Mouse (Mus musculus): ENCODE results near the gene Drc1. TPM values are rescaled to one million over a fixed set of nuclear protein-coding genes. Genes with fewer than 3 reads are reported as not detected.

The Drc1 gene
- polyA plus RNA-seq, 1 experiment from 2014 or later: 0.36 TPM

- no peaks in the 10 kb centered on the region for H3K27me3 ChIP-seq
- in situ Hi-C loops (cut with MboI; ENCODE audit: low pct_unique_long_range_greater_than_20kb): no loop called here
- DNase-seq (ENCODE audit: low read depth, low spot score) (no peak), ATAC-seq (no peak)
- POLR2A ChIA-PET: no interaction called here
- CTCF ChIA-PET: interaction anchor here (0.8 to 0.9 kb wide), 2 partner anchors 45 to 57 kb away, joined by 3 to 5 read pairs; no protein-coding TSS in a partner anchor
- TF ChIP-seq CTCF (IDR thresholded peaks at IDR 0.05): no peak
Measured at GRCm38 (mm10) chr5:30285944-30286799, 5.0 kb downstream of the Drc1 start.

- no peak for ATAC-seq
- TF ChIP-seq CTCF (IDR thresholded peaks at IDR 0.05): no peak
- ChIA-PET POLR2A (no interaction called here), CTCF (no interaction called here)
- no peaks in the 10 kb centered on the region for H3K27me3 ChIP-seq
- DNase-seq (ENCODE audit: low read depth, low spot score): no peak
- in situ Hi-C loops (cut with MboI; ENCODE audit: low pct_unique_long_range_greater_than_20kb): no loop called here
Measured at GRCm38 (mm10) chr5:30287106-30287882, 6.1 kb downstream of the Drc1 start.

- CTCF ChIA-PET: interaction anchor here (2.3 to 9.1 kb wide), 2 partner anchors 110 to 124 kb away, joined by 6 to 66 read pairs; no protein-coding TSS in a partner anchor
- DNase-seq (ENCODE audit: low read depth, low spot score) (no peak), ATAC-seq (no peak)
Measured at GRCm38 (mm10) chr5:30340815-30341214, 59.6 kb downstream of the Drc1 start.

GRCm38 (mm10) chr5:30341601-30342365 is 60.6 kb downstream of the Drc1 start:
- ATAC-seq (no peak), DNase-seq (ENCODE audit: low read depth, low spot score) (no peak)
- TF ChIP-seq CTCF (IDR thresholded peaks at IDR 0.05): no peak
- H3K27me3 ChIP-seq: no peaks in the 10 kb centered on the region
- in situ Hi-C loops (cut with MboI; ENCODE audit: low pct_unique_long_range_greater_than_20kb): no loop called here
- ChIA-PET POLR2A (interaction anchor here (1.2 kb wide), 1 partner anchor 129 kb away, joined by 3 read pairs; no protein-coding TSS in a partner anchor), CTCF (interaction anchor here (1.2 to 9.1 kb wide), 4 partner anchors 84 to 171 kb away, joined by 3 to 66 read pairs (median 8); no protein-coding TSS in a partner anchor)

More at GRCm38 (mm10) chr5:30340815-30341214, 59.6 kb downstream of the Drc1 start:
- in situ Hi-C loops (cut with MboI; ENCODE audit: low pct_unique_long_range_greater_than_20kb): no loop called here
- POLR2A ChIA-PET: interaction anchor here (1.2 kb wide), 1 partner anchor 128 kb away, joined by 3 read pairs; no protein-coding TSS in a partner anchor
- no peaks in the 10 kb centered on the region for H3K27me3 ChIP-seq
- TF ChIP-seq CTCF (IDR thresholded peaks at IDR 0.05): no peak

GRCm38 (mm10) chr5:30342601-30343015 is 61.4 kb downstream of the Drc1 start:
- in situ Hi-C loops (cut with MboI; ENCODE audit: low pct_unique_long_range_greater_than_20kb): no loop called here
- ATAC-seq: no peak
- no peaks in the 10 kb centered on the region for H3K27me3 ChIP-seq
- POLR2A ChIA-PET: interaction anchor here (0.6 kb wide), 1 partner anchor 73 kb away, joined by 3 read pairs; no protein-coding TSS in a partner anchor
- no peak for TF ChIP-seq CTCF (IDR thresholded peaks at IDR 0.05)
- no peak for DNase-seq (ENCODE audit: low read depth, low spot score)
- CTCF ChIA-PET: interaction anchor here (1.1 to 9.1 kb wide), 13 partner anchors 14 to 172 kb away, joined by 3 to 66 read pairs (median 5); no protein-coding TSS in a partner anchor

- in situ Hi-C loops (cut with MboI; ENCODE audit: low pct_unique_long_range_greater_than_20kb): no loop called here
- DNase-seq (ENCODE audit: low read depth, low spot score) (peak; percentile 20), ATAC-seq (peak; percentile 70)
- ChIA-PET POLR2A (interaction anchor here (0.6 kb wide), 1 partner anchor 74 kb away, joined by 3 read pairs; no protein-coding TSS in a partner anchor), CTCF (interaction anchor here (0.9 to 9.1 kb wide), 17 partner anchors 14 to 172 kb away, joined by 3 to 66 read pairs (median 5); no protein-coding TSS in a partner anchor)
- H3K27me3 ChIP-seq: no peaks in the 10 kb centered on the region
- TF ChIP-seq CTCF (IDR thresholded peaks at IDR 0.05): peak; percentile 98
Measured at GRCm38 (mm10) chr5:30343107-30343506, 61.9 kb downstream of the Drc1 start.

GRCm38 (mm10) chr5:30343886-30344285 is 62.7 kb downstream of the Drc1 start:
- ATAC-seq (peak; percentile 42), DNase-seq (ENCODE audit: low read depth, low spot score) (peak; percentile 6)
- ChIA-PET POLR2A (interaction anchor here (1.9 kb wide), 1 partner anchor 141 kb away, joined by 4 read pairs; no protein-coding TSS in a partner anchor), CTCF (interaction anchor here (0.7 to 9.1 kb wide), 18 partner anchors 11 to 173 kb away, joined by 3 to 66 read pairs (median 4); no protein-coding TSS in a partner anchor)
- TF ChIP-seq CTCF (IDR thresholded peaks at IDR 0.05): no peak
- in situ Hi-C loops (cut with MboI; ENCODE audit: low pct_unique_long_range_greater_than_20kb): no loop called here
- no peaks in the 10 kb centered on the region for H3K27me3 ChIP-seq

- in situ Hi-C loops (cut with MboI; ENCODE audit: low pct_unique_long_range_greater_than_20kb): no loop called here
- no peak for TF ChIP-seq CTCF (IDR thresholded peaks at IDR 0.05)
- ATAC-seq: no peak
Measured at GRCm38 (mm10) chr5:30353605-30354004, 72.4 kb downstream of the Drc1 start.

GRCm38 (mm10) chr5:30355114-30355513 is 73.9 kb downstream of the Drc1 start:
- ATAC-seq: no peak
- no peak for DNase-seq (ENCODE audit: low read depth, low spot score)
- in situ Hi-C loops (cut with MboI; ENCODE audit: low pct_unique_long_range_greater_than_20kb): no loop called here
- ChIA-PET CTCF (interaction anchor here (1.5 kb wide), 1 partner anchor 11 kb away, joined by 4 read pairs; no protein-coding TSS in a partner anchor), POLR2A (no interaction called here)
- no peaks in the 10 kb centered on the region for H3K27me3 ChIP-seq
- TF ChIP-seq CTCF (IDR thresholded peaks at IDR 0.05): no peak

More at GRCm38 (mm10) chr5:30353605-30354004, 72.4 kb downstream of the Drc1 start:
- no peak for DNase-seq (ENCODE audit: low read depth, low spot score)
- H3K27me3 ChIP-seq: no peaks in the 10 kb centered on the region
- POLR2A ChIA-PET: no interaction called here
- CTCF ChIA-PET: no interaction called here

All from Patski (cell line).